Mouse (Mus musculus): Measurements from ENCODE around the gene Tbc1d8. TPM values are rescaled to one million over a fixed set of nuclear protein-coding genes. Genes with fewer than 3 reads are reported as not detected.
A peak's percentile ranks its signal among the peaks of the same experiment; 100 is the strongest.

The Tbc1d8 gene
- polyA plus RNA-seq, 1 experiment from 2014 or later = 6.7 TPM

- no peaks in the 10 kb centered on the region for H3K27me3 ChIP-seq (ENCODE audit: poor library complexity, severe bottlenecking)
- H3K4me1 ChIP-seq = no peaks in the 10 kb centered on the region
- WGBS = 93% methylated on average over 6 of the region's 6 CpGs
- H3K27ac ChIP-seq = no peak overlapping the region
- H3K9me3 ChIP-seq = peaks cover 4% of the 10 kb centered on the region; the same call in 1 of the 2 replicates
- no peak overlapping the region for H3K4me3 ChIP-seq
- DNase-seq (ENCODE audit: extremely low spot score, low spot score) = no peak
- H3K36me3 ChIP-seq (replicated peaks) = peaks cover 11% of the 10 kb centered on the region
Measured at GRCm38 (mm10) chr1:39398284-39398683, 80.3 kb downstream of the Tbc1d8 start.

DNA sequence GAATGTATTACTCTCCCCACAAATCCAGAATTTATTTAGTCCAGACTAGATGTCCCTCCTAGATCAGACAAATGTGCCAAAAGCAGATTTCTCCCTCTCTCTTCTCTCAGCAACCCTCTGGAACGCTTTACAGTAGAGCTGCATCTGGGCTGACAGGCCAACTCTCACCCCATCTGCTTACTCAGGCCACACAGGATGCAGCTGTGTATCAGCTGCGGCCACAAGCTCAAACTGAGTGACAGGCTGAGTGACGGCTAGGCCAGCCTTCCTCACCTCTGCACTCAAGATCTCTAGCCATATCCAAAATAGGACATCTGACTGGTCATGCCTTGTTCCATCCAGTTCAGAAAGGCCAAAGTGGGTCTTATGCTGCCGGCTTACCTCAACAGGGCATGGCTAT lies 82.2 kb downstream of the Tbc1d8 start:
- H3K4me1 ChIP-seq = no peaks in the 10 kb centered on the region
- H3K9me3 ChIP-seq = peaks cover 4% of the 10 kb centered on the region; the same call in 1 of the 2 replicates
- peaks cover 11% of the 10 kb centered on the region for H3K36me3 ChIP-seq (replicated peaks)
- no peak overlapping the region for H3K4me3 ChIP-seq
- peaks cover 6% of the 10 kb centered on the region; the same call in 1 of the 2 replicates for H3K27me3 ChIP-seq (ENCODE audit: poor library complexity, severe bottlenecking)
- DNase-seq (ENCODE audit: extremely low spot score, low spot score) = no peak
- no peak overlapping the region for H3K27ac ChIP-seq
- 83% methylated on average over 4 of the region's 4 CpGs for WGBS

DNA sequence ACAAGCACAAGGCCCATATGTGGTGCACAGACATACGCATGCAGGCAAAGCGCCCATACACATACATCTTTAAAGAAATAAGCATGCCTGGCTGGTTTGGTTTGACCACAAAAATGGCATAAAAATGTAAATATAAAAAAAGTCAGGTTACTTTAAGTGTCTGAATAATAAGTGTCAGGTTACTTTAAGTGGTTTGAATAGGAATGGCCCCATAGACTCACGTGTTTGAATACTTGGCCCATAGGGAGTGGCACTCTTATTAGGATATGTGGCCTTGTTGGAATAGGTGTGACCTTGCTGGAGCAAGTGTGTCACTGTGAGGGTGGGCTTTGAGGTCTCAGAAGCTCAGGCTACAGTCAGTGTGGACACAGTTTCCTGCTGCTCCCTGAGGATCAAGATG lies 83.9 kb downstream of the Tbc1d8 start:
- WGBS = 93% methylated on average over 3 of the region's 3 CpGs
- peaks cover 12% of the 10 kb centered on the region; the same call in 1 of the 2 replicates for H3K27me3 ChIP-seq (ENCODE audit: poor library complexity, severe bottlenecking)
- peaks cover 5% of the 10 kb centered on the region for H3K4me1 ChIP-seq
- no peak overlapping the region for H3K27ac ChIP-seq
- no peak for DNase-seq (ENCODE audit: extremely low spot score, low spot score)
- H3K9me3 ChIP-seq = peaks cover 4% of the 10 kb centered on the region; the same call in 1 of the 2 replicates
- H3K4me3 ChIP-seq = no peak overlapping the region
- H3K36me3 ChIP-seq (replicated peaks) = peaks cover 11% of the 10 kb centered on the region

DNA sequence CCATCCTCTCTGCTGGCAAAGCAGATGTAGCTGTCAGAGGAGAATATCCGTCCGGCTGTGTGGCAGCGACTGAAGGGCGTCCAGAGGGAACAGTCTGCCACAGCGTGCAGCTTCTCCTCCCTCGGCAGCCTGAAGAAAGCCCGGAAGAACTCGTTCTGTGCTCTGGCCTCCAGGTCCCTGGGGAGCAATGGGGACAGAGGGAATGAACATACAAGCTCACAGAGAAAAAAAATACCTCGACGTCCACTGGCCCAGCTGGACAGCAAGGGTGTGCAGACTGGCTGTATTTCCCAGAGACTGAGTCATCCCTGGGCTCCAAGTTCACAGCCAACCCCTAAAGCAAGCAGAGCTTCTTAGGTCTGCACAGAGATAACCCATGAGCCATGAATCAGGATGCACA lies 84.5 kb downstream of the Tbc1d8 start:
- Histone ChIP-seq H3K27ac (no peak overlapping the region), H3K9me3 (peaks cover 4% of the 10 kb centered on the region; the same call in 1 of the 2 replicates), H3K27me3 (ENCODE audit: poor library complexity, severe bottlenecking) (peaks cover 12% of the 10 kb centered on the region; the same call in 1 of the 2 replicates), H3K36me3 (replicated peaks) (peaks cover 11% of the 10 kb centered on the region), H3K4me1 (peaks cover 5% of the 10 kb centered on the region), H3K4me3 (no peak overlapping the region)
- WGBS = 80% methylated on average over 10 of the region's 10 CpGs
- DNase-seq (ENCODE audit: extremely low spot score, low spot score) = no peak

DNA sequence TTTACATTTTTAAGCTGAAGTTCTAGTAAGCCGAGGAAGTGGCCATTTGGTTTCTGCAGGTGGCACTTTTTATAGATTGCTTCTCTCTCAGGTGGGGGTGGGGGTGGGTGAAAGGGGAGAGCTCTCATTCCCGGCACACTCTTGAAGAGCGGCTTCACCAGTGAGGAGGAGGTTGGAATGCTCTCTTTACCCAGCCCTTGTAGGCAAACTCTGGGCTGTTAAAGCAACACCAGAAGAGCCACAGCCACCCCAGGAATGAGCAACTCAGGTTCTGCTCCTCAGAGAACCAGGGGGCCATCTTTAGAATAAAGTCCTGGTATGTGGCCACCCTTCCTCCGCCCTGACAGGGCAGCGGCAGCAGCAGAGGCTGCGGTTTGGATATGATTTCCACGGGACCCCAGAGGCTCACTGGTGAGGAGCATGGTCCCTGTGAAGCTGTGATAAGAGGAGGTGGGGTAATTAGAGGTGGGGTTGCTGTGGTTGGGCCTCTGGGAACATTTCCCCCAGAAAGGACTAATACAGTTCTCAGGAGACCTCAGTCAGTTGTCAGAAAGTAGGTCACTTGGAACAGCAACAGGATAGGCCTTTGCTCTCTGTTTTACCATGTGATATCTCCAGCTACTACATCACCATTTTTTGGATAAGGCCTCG lies 85.2 kb downstream of the Tbc1d8 start:
- no peak for DNase-seq (ENCODE audit: extremely low spot score, low spot score)
- no peak overlapping the region for H3K27ac ChIP-seq
- H3K4me3 ChIP-seq = no peak overlapping the region
- H3K9me3 ChIP-seq = peaks cover 4% of the 10 kb centered on the region; the same call in 1 of the 2 replicates
- WGBS = 89% methylated on average over 8 of the region's 8 CpGs
- H3K36me3 ChIP-seq (replicated peaks) = peaks cover 11% of the 10 kb centered on the region
- peaks cover 5% of the 10 kb centered on the region for H3K4me1 ChIP-seq
- peaks cover 12% of the 10 kb centered on the region; the same call in 1 of the 2 replicates for H3K27me3 ChIP-seq (ENCODE audit: poor library complexity, severe bottlenecking)

DNA sequence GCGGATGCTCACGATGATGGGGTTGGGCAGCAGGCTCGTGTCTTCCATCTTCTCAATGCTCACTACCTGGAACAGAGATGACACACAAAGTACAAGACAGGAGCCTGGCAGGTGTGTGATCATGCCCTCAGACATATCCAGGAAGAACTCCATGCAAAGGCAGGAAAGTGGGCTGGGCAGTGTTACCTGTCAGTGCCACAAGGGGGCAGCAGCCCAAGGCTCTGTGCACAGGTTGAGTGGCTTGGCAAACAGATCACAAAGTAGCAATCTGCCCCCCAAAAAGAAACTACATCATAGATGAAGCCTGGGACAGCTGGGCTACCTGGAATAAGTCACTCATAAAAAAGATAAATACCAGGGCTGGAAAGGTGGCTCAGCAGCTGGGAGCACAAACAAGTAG lies 86.4 kb downstream of the Tbc1d8 start:
- DNase-seq (ENCODE audit: extremely low spot score, low spot score) = peak; percentile 70
- peaks cover 5% of the 10 kb centered on the region for H3K36me3 ChIP-seq (replicated peaks)
- H3K4me1 ChIP-seq = peaks cover 5% of the 10 kb centered on the region
- no peak overlapping the region for H3K27ac ChIP-seq
- peaks cover 2% of the 10 kb centered on the region; the same call in 1 of the 2 replicates for H3K9me3 ChIP-seq
- no peak overlapping the region for H3K4me3 ChIP-seq
- WGBS = 57% methylated on average over 3 of the region's 3 CpGs
- H3K27me3 ChIP-seq (ENCODE audit: poor library complexity, severe bottlenecking) = peaks cover 12% of the 10 kb centered on the region; the same call in 1 of the 2 replicates

DNA sequence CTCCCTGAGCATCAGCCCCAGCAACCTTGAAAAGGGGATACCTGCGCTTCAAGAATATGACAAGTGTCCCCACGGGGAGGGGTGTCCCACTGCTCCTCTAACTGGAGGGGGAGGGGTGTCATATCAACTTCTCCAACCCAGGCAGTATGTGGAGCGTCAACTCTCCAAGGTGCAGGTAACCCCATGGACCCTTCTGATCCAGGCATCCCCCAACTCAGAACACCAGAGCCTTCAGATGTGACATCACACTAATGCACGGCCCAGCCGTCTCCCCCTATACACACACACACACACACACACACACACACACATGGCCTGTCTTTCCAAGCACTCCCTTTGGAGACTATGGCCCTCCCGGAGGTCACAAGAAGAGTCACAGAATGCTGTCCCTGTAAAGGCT lies 86.9 kb downstream of the Tbc1d8 start:
- peaks cover 5% of the 10 kb centered on the region for H3K4me1 ChIP-seq
- 88% methylated on average over 6 of the region's 6 CpGs for WGBS
- H3K9me3 ChIP-seq = no peaks in the 10 kb centered on the region
- no peak overlapping the region for H3K4me3 ChIP-seq
- H3K27ac ChIP-seq = no peak overlapping the region
- H3K27me3 ChIP-seq (ENCODE audit: poor library complexity, severe bottlenecking) = peaks cover 12% of the 10 kb centered on the region; the same call in 1 of the 2 replicates
- no peak for DNase-seq (ENCODE audit: extremely low spot score, low spot score)
- H3K36me3 ChIP-seq (replicated peaks) = no peaks in the 10 kb centered on the region; the same call in 1 of the 2 replicates

- no peak for DNase-seq (ENCODE audit: extremely low spot score, low spot score)
- Histone ChIP-seq H3K27me3 (ENCODE audit: poor library complexity, severe bottlenecking) (peaks cover 12% of the 10 kb centered on the region; the same call in 1 of the 2 replicates), H3K4me1 (peaks cover 5% of the 10 kb centered on the region), H3K4me3 (no peak overlapping the region), H3K27ac (no peak overlapping the region), H3K36me3 (replicated peaks) (no peaks in the 10 kb centered on the region; the same call in 1 of the 2 replicates), H3K9me3 (no peaks in the 10 kb centered on the region)
- WGBS = 95% methylated on average over 11 of the region's 11 CpGs
Measured at GRCm38 (mm10) chr1:39389338-39389737, 89.2 kb downstream of the Tbc1d8 start.

DNA sequence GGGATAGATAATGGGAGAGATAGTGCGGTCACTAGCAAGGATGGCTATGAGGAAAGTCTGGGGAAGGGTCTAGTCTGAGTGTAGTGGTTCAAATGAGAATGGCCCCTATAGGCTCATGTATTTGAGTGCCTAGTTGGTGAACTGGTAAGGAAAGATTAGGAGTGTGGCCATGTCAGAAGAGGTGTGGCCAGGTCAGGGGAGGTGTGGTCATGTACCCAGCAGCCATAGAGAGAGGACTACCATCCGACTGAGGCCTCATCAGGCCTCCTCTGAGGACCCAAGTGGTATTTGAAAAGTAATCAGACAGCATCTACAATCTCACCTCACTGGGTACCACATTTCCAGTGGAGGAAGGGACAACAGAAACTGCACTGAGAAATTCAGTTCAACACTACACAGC lies 90.4 kb downstream of the Tbc1d8 start:
- H3K36me3 ChIP-seq (replicated peaks) = no peaks in the 10 kb centered on the region; the same call in 1 of the 2 replicates
- H3K4me3 ChIP-seq = no peak overlapping the region
- peaks cover 5% of the 10 kb centered on the region for H3K4me1 ChIP-seq
- no peaks in the 10 kb centered on the region for H3K9me3 ChIP-seq
- 81% methylated on average over 2 of the region's 2 CpGs for WGBS
- no peak for DNase-seq (ENCODE audit: extremely low spot score, low spot score)
- H3K27ac ChIP-seq = no peak overlapping the region
- peaks cover 12% of the 10 kb centered on the region; the same call in 1 of the 2 replicates for H3K27me3 ChIP-seq (ENCODE audit: poor library complexity, severe bottlenecking)

- 81% methylated on average over 4 of the region's 4 CpGs for WGBS
- Histone ChIP-seq H3K36me3 (replicated peaks) (no peaks in the 10 kb centered on the region; the same call in 1 of the 2 replicates), H3K4me3 (no peak overlapping the region), H3K4me1 (peaks cover 5% of the 10 kb centered on the region), H3K27me3 (ENCODE audit: poor library complexity, severe bottlenecking) (peaks cover 12% of the 10 kb centered on the region; the same call in 1 of the 2 replicates), H3K9me3 (no peaks in the 10 kb centered on the region), H3K27ac (no peak overlapping the region)
- DNase-seq (ENCODE audit: extremely low spot score, low spot score) = no peak
Measured at GRCm38 (mm10) chr1:39387497-39387896, 91.1 kb downstream of the Tbc1d8 start.

GRCm38 (mm10) chr1:39386456-39386855 lies 92.1 kb downstream of the Tbc1d8 start:
- H3K36me3 ChIP-seq (replicated peaks) = no peaks in the 10 kb centered on the region; the same call in 1 of the 2 replicates
- no peak overlapping the region for H3K4me3 ChIP-seq
- WGBS = 91% methylated on average over 3 of the region's 3 CpGs
- peaks cover 5% of the 10 kb centered on the region for H3K4me1 ChIP-seq
- H3K27ac ChIP-seq = no peak overlapping the region
- no peak for DNase-seq (ENCODE audit: extremely low spot score, low spot score)
- no peaks in the 10 kb centered on the region for H3K9me3 ChIP-seq
- H3K27me3 ChIP-seq (ENCODE audit: poor library complexity, severe bottlenecking) = peaks cover 7% of the 10 kb centered on the region; the same call in 1 of the 2 replicates

- Histone ChIP-seq H3K4me3 (no peak overlapping the region), H3K4me1 (no peaks in the 10 kb centered on the region), H3K27me3 (ENCODE audit: poor library complexity, severe bottlenecking) (no peaks in the 10 kb centered on the region), H3K9me3 (no peaks in the 10 kb centered on the region), H3K27ac (no peak overlapping the region), H3K36me3 (replicated peaks) (no peaks in the 10 kb centered on the region; the same call in 1 of the 2 replicates)
- DNase-seq (ENCODE audit: extremely low spot score, low spot score) = no peak
- WGBS = 84% methylated on average over 9 of the region's 9 CpGs
Measured at GRCm38 (mm10) chr1:39384914-39385313, 93.6 kb downstream of the Tbc1d8 start.

- H3K27me3 ChIP-seq (ENCODE audit: poor library complexity, severe bottlenecking) = no peaks in the 10 kb centered on the region
- no peak overlapping the region for H3K27ac ChIP-seq
- peaks cover 20% of the 10 kb centered on the region for H3K36me3 ChIP-seq (replicated peaks)
- no peak overlapping the region for H3K4me3 ChIP-seq
- WGBS = 86% methylated on average over 9 of the region's 9 CpGs
- H3K9me3 ChIP-seq = no peaks in the 10 kb centered on the region
- no peaks in the 10 kb centered on the region for H3K4me1 ChIP-seq
- DNase-seq (ENCODE audit: extremely low spot score, low spot score) = no peak
Measured at GRCm38 (mm10) chr1:39381017-39381416, 97.5 kb downstream of the Tbc1d8 start.

Data from forebrain, embryonic 10.5 days (tissue).